Mouse (Mus musculus) neural tube, embryonic 10.5 days (tissue): ENCODE measurements around the gene Vwa8.
A peak's percentile ranks its signal among the peaks of the same experiment; 100 is the strongest.

Source experiments
- DNase-seq: peaks from one replicate; pipeline ENCODE4 v3.0.0-alpha.2; 2017; ENCODE audit warnings: low spot score; ENCODE audit errors: extremely low spot score

Vwa8 gene

GRCm38 (mm10) chr14:79181748-79182147, 332.9 kb downstream of the Vwa8 start:
- no peak for DNase-seq

GRCm38 (mm10) chr14:79182801-79183200, 333.9 kb downstream of the Vwa8 start:
- no peak for DNase-seq

- no peak for DNase-seq
These were observed 334.4 kb downstream of the Vwa8 start for GRCm38 (mm10) chr14:79183261-79183660.

GRCm38 (mm10) chr14:79184071-79184470, 335.2 kb downstream of the Vwa8 start:
- DNase-seq = no peak

- DNase-seq = no peak
These were observed 336.3 kb downstream of the Vwa8 start for GRCm38 (mm10) chr14:79185018-79185685.

- no peak for DNase-seq
These were observed 338.1 kb downstream of the Vwa8 start for GRCm38 (mm10) chr14:79186976-79187375.

- no peak for DNase-seq
These were observed 347.9 kb downstream of the Vwa8 start for GRCm38 (mm10) chr14:79196711-79197110.

GRCm38 (mm10) chr14:79198066-79198465, 349.2 kb downstream of the Vwa8 start:
- no peak for DNase-seq

GRCm38 (mm10) chr14:79200133-79200891, 351.5 kb downstream of the Vwa8 start:
- DNase-seq = no peak

GRCm38 (mm10) chr14:79200892-79201285, 352.0 kb downstream of the Vwa8 start:
- DNase-seq = no peak

GRCm38 (mm10) chr14:79202722-79203362, 354.0 kb downstream of the Vwa8 start:
- DNase-seq = peak; percentile 31

GRCm38 (mm10) chr14:79203496-79204158, 354.8 kb downstream of the Vwa8 start:
- peak; percentile 70 for DNase-seq

GRCm38 (mm10) chr14:79204866-79205265, 356.0 kb downstream of the Vwa8 start:
- no peak for DNase-seq

GRCm38 (mm10) chr14:79206210-79206609, 357.4 kb downstream of the Vwa8 start:
- peak; percentile 36 for DNase-seq

- DNase-seq = no peak
These were observed 359.6 kb downstream of the Vwa8 start for GRCm38 (mm10) chr14:79208468-79208867.

- DNase-seq = no peak
These were observed 361.0 kb downstream of the Vwa8 start for GRCm38 (mm10) chr14:79209813-79210212.

- no peak for DNase-seq
These were observed 363.6 kb downstream of the Vwa8 start for GRCm38 (mm10) chr14:79212380-79212991.

- no peak for DNase-seq
These were observed 365.3 kb downstream of the Vwa8 start for GRCm38 (mm10) chr14:79214129-79214528.

- DNase-seq = no peak
These were observed 365.9 kb downstream of the Vwa8 start for GRCm38 (mm10) chr14:79214660-79215249.

GRCm38 (mm10) chr14:79216366-79216765, 367.5 kb downstream of the Vwa8 start:
- DNase-seq = no peak

GRCm38 (mm10) chr14:79223431-79224036, 374.7 kb downstream of the Vwa8 start:
- no peak for DNase-seq
